Mouse (Mus musculus) hindbrain, embryonic 12.5 days (tissue): ENCODE results near the gene Fam19a2. TPM values are rescaled to one million over a fixed set of nuclear protein-coding genes. Genes with fewer than 3 reads are reported as not detected.

Experiments
- ATAC-seq: fragments of 200-750 bp; cut with Nextera tagmentation; 2 replicates; pipeline ENCODE4 v1.8.0; 2017; ENCODE audit warnings: moderate TSS enrichment; ENCODE audit not compliant: low FRiP score
- H3K27ac ChIP-seq: fragments of 300-500 bp; sonication (generic); 2 replicates; pipeline ENCODE4 v1.5.1; 2016; ENCODE audit warnings: mild to moderate bottlenecking
- H3K27me3 ChIP-seq: fragments of 300-500 bp; sonication (generic); 2 replicates; pipeline ENCODE4 v1.6.1; 2016; ENCODE audit warnings: mild to moderate bottlenecking
- H3K36me3 ChIP-seq: fragments of 300-500 bp; sonication (generic); 2 replicates; pipeline ENCODE4 v1.6.1; 2016; ENCODE audit warnings: mild to moderate bottlenecking
- H3K4me1 ChIP-seq: fragments of 300-500 bp; sonication (generic); 2 replicates; pipeline ENCODE4 v1.6.1; 2016
- H3K4me2 ChIP-seq: fragments of 300-500 bp; sonication (generic); replicated peaks from 2 replicates; pipeline ENCODE4 v1.6.1; 2016; ENCODE audit warnings: mild to moderate bottlenecking
- H3K4me3 ChIP-seq: fragments of 300-500 bp; sonication (generic); 2 replicates; pipeline ENCODE4 v1.5.1; 2016; ENCODE audit warnings: mild to moderate bottlenecking
- H3K9ac ChIP-seq: fragments of 300-500 bp; sonication (generic); 2 replicates; pipeline ENCODE4 v1.6.1; 2016; ENCODE audit warnings: mild to moderate bottlenecking, moderate library complexity
- H3K9me3 ChIP-seq: fragments of 300-500 bp; sonication (generic); replicated peaks from 2 replicates; pipeline ENCODE4 v1.6.1; 2016; ENCODE audit warnings: mild to moderate bottlenecking
- WGBS: fragments of 180-500 bp; shearing (Covaris S2); methylation state at CpG from one replicate; pipeline ENCODE4 v1.1.7; 2016; 5-methylcytosine and 5-hydroxymethylcytosine counted together
- polyA plus RNA-seq: library from polyadenylated mRNA; unstranded; fragments of >200 nt; fragmentation: Nextera tagmentation; extraction: Ambion mirVana; gene quantifications from 2 replicates; pipeline ENCODE4 v1.2.1, GENCODE M21; 2016

Gene Fam19a2
- polyA plus RNA-seq, 1 experiment from 2014 or later, result 21.1 TPM

- H3K4me3 ChIP-seq, result no peak overlapping the region
- no peaks in the 10 kb centered on the region for H3K9me3 ChIP-seq
- H3K9ac ChIP-seq, result no peak overlapping the region
- H3K27ac ChIP-seq, result no peak overlapping the region
- H3K4me2 ChIP-seq, result no peak overlapping the region
- H3K36me3 ChIP-seq, result no peaks in the 10 kb centered on the region
- 73% methylated on average over 2 of the region's 2 CpGs for WGBS
- H3K27me3 ChIP-seq, result no peaks in the 10 kb centered on the region
- H3K4me1 ChIP-seq, result 0 out of 2 replicates have a peak, but pooled peaks cover 2% of the 10 kb centered on the region
- no peak for ATAC-seq
Observed at GRCm38 (mm10) chr10:123579012-123579411, 315.2 kb downstream of the Fam19a2 start.

GRCm38 (mm10) chr10:123595043-123595442 lies 331.2 kb downstream of the Fam19a2 start:
- Histone ChIP-seq H3K4me3 (no peak overlapping the region), H3K27ac (no peak overlapping the region), H3K36me3 (no peaks in the 10 kb centered on the region), H3K9ac (no peak overlapping the region), H3K4me2 (no peak overlapping the region), H3K4me1 (0 out of 2 replicates have a peak, but pooled peaks cover 2% of the 10 kb centered on the region), H3K9me3 (no peaks in the 10 kb centered on the region), H3K27me3 (no peaks in the 10 kb centered on the region)
- no peak for ATAC-seq

GRCm38 (mm10) chr10:123597059-123597458 lies 333.3 kb downstream of the Fam19a2 start:
- WGBS, result 65% methylated on average over 3 of the region's 3 CpGs
- no peak for ATAC-seq

GRCm38 (mm10) chr10:123605671-123606070 lies 341.9 kb downstream of the Fam19a2 start:
- 36% methylated on average over 2 of the region's 2 CpGs for WGBS
- no peak overlapping the region for H3K27ac ChIP-seq
- no peaks in the 10 kb centered on the region for H3K27me3 ChIP-seq
- H3K4me1 ChIP-seq, result no peaks in the 10 kb centered on the region
- no peak overlapping the region for H3K4me3 ChIP-seq
- H3K4me2 ChIP-seq, result no peak overlapping the region
- H3K36me3 ChIP-seq, result no peaks in the 10 kb centered on the region
- H3K9ac ChIP-seq, result no peak overlapping the region
- no peak for ATAC-seq
- H3K9me3 ChIP-seq, result no peaks in the 10 kb centered on the region; the same call in 1 of the 2 replicates

More at GRCm38 (mm10) chr10:123597059-123597458, 333.3 kb downstream of the Fam19a2 start:
- no peaks in the 10 kb centered on the region for H3K36me3 ChIP-seq
- no peaks in the 10 kb centered on the region for H3K9me3 ChIP-seq
- no peak overlapping the region for H3K27ac ChIP-seq
- H3K9ac ChIP-seq, result no peak overlapping the region
- H3K27me3 ChIP-seq, result no peaks in the 10 kb centered on the region
- H3K4me3 ChIP-seq, result no peak overlapping the region
- 0 out of 2 replicates have a peak, but pooled peaks cover 2% of the 10 kb centered on the region for H3K4me1 ChIP-seq
- no peak overlapping the region for H3K4me2 ChIP-seq

GRCm38 (mm10) chr10:123626691-123627090 lies 362.9 kb downstream of the Fam19a2 start:
- H3K4me3 ChIP-seq, result no peak overlapping the region
- H3K4me2 ChIP-seq, result no peak overlapping the region
- H3K36me3 ChIP-seq, result no peaks in the 10 kb centered on the region
- no peak overlapping the region for H3K9ac ChIP-seq
- H3K27me3 ChIP-seq, result no peaks in the 10 kb centered on the region
- H3K9me3 ChIP-seq, result no peaks in the 10 kb centered on the region
- WGBS, result 70% methylated on average over 2 of the region's 2 CpGs
- no peak for ATAC-seq
- no peak overlapping the region for H3K27ac ChIP-seq
- H3K4me1 ChIP-seq, result no peaks in the 10 kb centered on the region

- no peaks in the 10 kb centered on the region for H3K36me3 ChIP-seq
- no peaks in the 10 kb centered on the region for H3K27me3 ChIP-seq
- 0 out of 2 replicates have a peak, but pooled peaks cover 4% of the 10 kb centered on the region for H3K4me1 ChIP-seq
- 77% methylated on average over 5 of the region's 5 CpGs for WGBS
- ATAC-seq, result no peak
- H3K27ac ChIP-seq, result no peak overlapping the region
- H3K4me2 ChIP-seq, result no peak overlapping the region
- no peaks in the 10 kb centered on the region for H3K9me3 ChIP-seq
- no peak overlapping the region for H3K4me3 ChIP-seq
- no peak overlapping the region for H3K9ac ChIP-seq
Observed at GRCm38 (mm10) chr10:123629248-123629744, 365.5 kb downstream of the Fam19a2 start.

- Histone ChIP-seq H3K4me1 (0 out of 2 replicates have a peak, but pooled peaks cover 4% of the 10 kb centered on the region), H3K9ac (no peak overlapping the region), H3K9me3 (no peaks in the 10 kb centered on the region), H3K27me3 (no peaks in the 10 kb centered on the region), H3K27ac (no peak overlapping the region; the same call in 1 of the 2 replicates), H3K4me3 (no peak overlapping the region), H3K36me3 (no peaks in the 10 kb centered on the region), H3K4me2 (no peak overlapping the region)
- 72% methylated on average over 5 of the region's 5 CpGs for WGBS
- no peak for ATAC-seq
Observed at GRCm38 (mm10) chr10:123632029-123632428, 368.2 kb downstream of the Fam19a2 start.

- H3K36me3 ChIP-seq, result no peaks in the 10 kb centered on the region
- no peak overlapping the region for H3K4me3 ChIP-seq
- 0 out of 2 replicates have a peak, but pooled peaks cover 4% of the 10 kb centered on the region for H3K4me1 ChIP-seq
- ATAC-seq, result no peak
- no peak overlapping the region for H3K27ac ChIP-seq
- no peaks in the 10 kb centered on the region for H3K9me3 ChIP-seq
- no peak overlapping the region for H3K9ac ChIP-seq
- no peak overlapping the region for H3K4me2 ChIP-seq
- WGBS, result 76% methylated on average over 5 of the region's 5 CpGs
- H3K27me3 ChIP-seq, result no peaks in the 10 kb centered on the region
Observed at GRCm38 (mm10) chr10:123636655-123637054, 372.9 kb downstream of the Fam19a2 start.

- Histone ChIP-seq H3K4me2 (no peak overlapping the region), H3K4me1 (no peaks in the 10 kb centered on the region), H3K27me3 (no peaks in the 10 kb centered on the region), H3K27ac (no peak overlapping the region), H3K9ac (no peak overlapping the region), H3K36me3 (no peaks in the 10 kb centered on the region), H3K4me3 (no peak overlapping the region), H3K9me3 (no peaks in the 10 kb centered on the region)
- ATAC-seq, result no peak
Observed at GRCm38 (mm10) chr10:123637496-123637895, 373.7 kb downstream of the Fam19a2 start.

- ATAC-seq, result no peak
- Histone ChIP-seq H3K36me3 (no peaks in the 10 kb centered on the region), H3K4me2 (no peak overlapping the region), H3K9ac (no peak overlapping the region), H3K27ac (no peak overlapping the region), H3K9me3 (no peaks in the 10 kb centered on the region), H3K4me3 (no peak overlapping the region), H3K4me1 (no peaks in the 10 kb centered on the region), H3K27me3 (no peaks in the 10 kb centered on the region)
- WGBS, result 90% methylated on average over 4 of the region's 4 CpGs
Observed at GRCm38 (mm10) chr10:123645568-123645967, 381.8 kb downstream of the Fam19a2 start.

- no peak overlapping the region for H3K9ac ChIP-seq
- H3K27ac ChIP-seq, result no peak overlapping the region
- no peak for ATAC-seq
- H3K27me3 ChIP-seq, result no peaks in the 10 kb centered on the region
- no peaks in the 10 kb centered on the region for H3K36me3 ChIP-seq
- no peaks in the 10 kb centered on the region for H3K9me3 ChIP-seq
- H3K4me3 ChIP-seq, result no peak overlapping the region
- no peak overlapping the region for H3K4me2 ChIP-seq
- H3K4me1 ChIP-seq, result no peaks in the 10 kb centered on the region
Observed at GRCm38 (mm10) chr10:123671208-123671607, 407.4 kb downstream of the Fam19a2 start.

- H3K4me3 ChIP-seq, result no peak overlapping the region
- 0 out of 2 replicates have a peak overlapping the region, but pooled peaks have one; percentile 23 for H3K27ac ChIP-seq
- no peaks in the 10 kb centered on the region for H3K9me3 ChIP-seq
- no peaks in the 10 kb centered on the region for H3K4me1 ChIP-seq
- ATAC-seq, result peak; percentile 16; the same call in 1 of the 2 replicates
- WGBS, result 10% methylated on average over 7 of the region's 7 CpGs
- H3K9ac ChIP-seq, result no peak overlapping the region
- no peaks in the 10 kb centered on the region for H3K36me3 ChIP-seq
- H3K4me2 ChIP-seq, result no peak overlapping the region
- no peaks in the 10 kb centered on the region for H3K27me3 ChIP-seq
Observed at GRCm38 (mm10) chr10:123678284-123678864, 414.6 kb downstream of the Fam19a2 start.

GRCm38 (mm10) chr10:123682718-123683255 lies 419.0 kb downstream of the Fam19a2 start:
- Histone ChIP-seq H3K4me1 (no peaks in the 10 kb centered on the region), H3K27ac (no peak overlapping the region), H3K4me3 (no peak overlapping the region), H3K9ac (no peak overlapping the region), H3K9me3 (no peaks in the 10 kb centered on the region), H3K36me3 (no peaks in the 10 kb centered on the region), H3K4me2 (no peak overlapping the region), H3K27me3 (no peaks in the 10 kb centered on the region)
- no peak for ATAC-seq
- WGBS, result 54% methylated on average over 9 of the region's 9 CpGs
